Mouse (Mus musculus) midbrain, embryonic 10.5 days (tissue): ENCODE measurements around the gene Frat1. TPM values are rescaled to one million over a fixed set of nuclear protein-coding genes. Genes with fewer than 3 reads are reported as not detected.

Experiments
- polyA plus RNA-seq: library from polyadenylated mRNA; unstranded; fragments of >200 nt; fragmentation: Nextera tagmentation; extraction: Ambion mirVana; gene quantifications from 2 replicates; pipeline ENCODE4 v1.2.1, GENCODE M21; 2016

The Frat1 gene
- polyA plus RNA-seq, 1 experiment from 2014 or later: 10.3 TPM

Other genes with a start within 250 kb of the Frat1 start
- 2.4 and 2.8 TPM in 2 replicates for gene Gm340, start 247.6 kb upstream of the Frat1 start, polyA plus RNA-seq
- 12.8 and 13.4 TPM in 2 replicates for gene Slit1, start 86.3 kb upstream of the Frat1 start, polyA plus RNA-seq
- gene Arhgap19, start 27.9 kb upstream of the Frat1 start, polyA plus RNA-seq: 38.1 and 39.5 TPM in 2 replicates
- 5.4 and 6.5 TPM in 2 replicates for gene Frat2, start 18.2 kb downstream of the Frat1 start, polyA plus RNA-seq
- gene Rrp12, start 66.2 kb downstream of the Frat1 start, polyA plus RNA-seq: 34.0 and 35.4 TPM in 2 replicates
- gene Pgam1, start 82.0 kb downstream of the Frat1 start, polyA plus RNA-seq: 924 and 1,153 TPM in 2 replicates
- 82.1 and 96.4 TPM in 2 replicates for gene Exosc1, start 103.5 kb downstream of the Frat1 start, polyA plus RNA-seq
- 88.4 and 91.6 TPM in 2 replicates for gene Zdhhc16, start 103.5 kb downstream of the Frat1 start, polyA plus RNA-seq
- gene Mms19, start 151.2 kb downstream of the Frat1 start, polyA plus RNA-seq: 34.8 and 39.4 TPM in 2 replicates
- 9.5 and 10.2 TPM in 2 replicates for gene Ubtd1, start 151.8 kb downstream of the Frat1 start, polyA plus RNA-seq
- gene Ankrd2, start 206.0 kb downstream of the Frat1 start, polyA plus RNA-seq: 0.17 and 0.29 TPM in 2 replicates
- 1.1 and 1.8 TPM in 2 replicates for gene Hoga1, start 215.6 kb downstream of the Frat1 start, polyA plus RNA-seq
- gene 4933411K16Rik, start 222.3 kb downstream of the Frat1 start, polyA plus RNA-seq: 0.09 TPM in 1 of 2 replicates, not detected in the other